Mouse (Mus musculus): ENCODE data around the gene Cotl1.

DNA sequence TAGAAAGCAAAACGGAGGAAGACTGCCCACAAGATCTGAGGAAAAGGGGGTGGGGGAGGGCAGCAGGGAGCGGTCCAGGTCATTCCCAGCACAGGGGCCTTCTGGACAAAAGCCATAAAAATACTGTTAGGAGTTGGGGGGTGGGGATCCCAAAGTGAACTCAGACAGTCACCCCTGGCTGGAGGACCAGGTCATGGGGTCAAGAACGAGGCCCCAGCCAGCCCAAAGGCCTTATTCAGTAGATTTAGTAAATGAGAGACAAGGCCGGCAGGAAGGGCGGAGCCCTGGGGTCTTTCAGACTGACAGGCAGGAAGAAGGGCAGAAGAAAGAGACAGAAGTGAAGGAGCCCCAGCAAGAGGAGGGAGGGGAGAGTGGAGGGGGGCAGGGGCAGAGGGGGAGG lies 7.4 kb downstream of the Cotl1 start:
- TF ChIP-seq CTCF (IDR thresholded peaks at IDR 0.05; ENCODE audit: borderline replicate concordance, insufficient read depth, low read depth, low read length) (no peak), POLR2A (IDR thresholded peaks at IDR 0.05; ENCODE audit: borderline replicate concordance, insufficient read depth, low read length) (no peak)

Data from cerebellum, adult 2 months (tissue).